Mouse (Mus musculus) C2C12 (cell line): ENCODE data around the gene Usp35. TPM values are rescaled to one million over a fixed set of nuclear protein-coding genes. Genes with fewer than 3 reads are reported as not detected.

Experiments
- H3K27me3 ChIP-seq: one replicate; pipeline ENCODE4 v1.6.1; 2011; ENCODE audit not compliant: control insufficient read depth, insufficient read depth, insufficient read length
- H3K36me3 ChIP-seq: one replicate; pipeline ENCODE4 v1.6.1; 2011; ENCODE audit not compliant: control insufficient read depth, insufficient read depth
- H3K4me3 ChIP-seq: one replicate; pipeline ENCODE4 v1.5.1; 2011; ENCODE audit warnings: mild to moderate bottlenecking, control low read depth; ENCODE audit not compliant: poor library complexity, insufficient read depth, severe bottlenecking
- H3K79me2 ChIP-seq: one replicate; pipeline ENCODE4 v1.6.1; 2011; ENCODE audit not compliant: control insufficient read depth, insufficient read depth
- H3K79me3 ChIP-seq: one replicate; pipeline ENCODE4 v1.6.1; 2011; ENCODE audit warnings: low read depth, control low read depth
- H3ac ChIP-seq: one replicate; pipeline ENCODE3; 2011; ENCODE audit warnings: low read depth; ENCODE audit not compliant: control insufficient read depth, insufficient read length
- CEBPB ChIP-seq: IDR thresholded peaks from one replicate; pipeline ENCODE4 v1.6.1; 2011; ENCODE audit warnings: low read depth, mild to moderate bottlenecking, control low read depth, moderate library complexity
- CTCF ChIP-seq: IDR thresholded peaks from one replicate; pipeline ENCODE4 v1.5.1; 2011; ENCODE audit not compliant: control insufficient read depth, insufficient read depth, insufficient read length
- FOSL1 ChIP-seq: IDR thresholded peaks from one replicate; pipeline ENCODE4 v1.8.0; 2011; ENCODE audit warnings: mild to moderate bottlenecking, low read length; ENCODE audit not compliant: poor library complexity, insufficient read depth, severe bottlenecking
- MAX ChIP-seq: IDR thresholded peaks from one replicate; pipeline ENCODE4 v1.6.1; 2011; ENCODE audit warnings: mild to moderate bottlenecking, control low read depth
- MYOD1 ChIP-seq: IDR thresholded peaks from one replicate; pipeline ENCODE4 v1.6.1; 2011; ENCODE audit warnings: low read depth; ENCODE audit not compliant: control insufficient read depth, insufficient read length
- MYOG ChIP-seq: IDR thresholded peaks from one replicate; pipeline ENCODE4 v1.6.1; 2011; ENCODE audit not compliant: control insufficient read depth, insufficient read length; ENCODE audit errors: extremely low read depth
- USF1 ChIP-seq: IDR thresholded peaks from one replicate; pipeline ENCODE4 v1.6.1; 2011; ENCODE audit warnings: low read depth, mild to moderate bottlenecking, control low read depth, moderate library complexity
- polyA plus RNA-seq: library from polyadenylated mRNA; unstranded; fragments of >200 nt; fragmentation: generic; extraction: Trizol; gene quantifications from one replicate; pipeline ENCODE4 v1.2.1, GENCODE M21; 2012; ENCODE audit warnings: missing spikeins

The Usp35 gene
- polyA plus RNA-seq, 1 experiment: 1.1 TPM

- no peaks in the 10 kb centered on the region for H3K27me3 ChIP-seq
- TF ChIP-seq CEBPB: no peak
- TF ChIP-seq MYOG: no peak
- no peak for TF ChIP-seq MAX
- TF ChIP-seq USF1: no peak
- TF ChIP-seq FOSL1: no peak
- no peak for TF ChIP-seq CTCF
- no peak for TF ChIP-seq MYOD1
- no peak overlapping the region for H3K4me3 ChIP-seq
- H3K79me2 ChIP-seq: no peaks in the 10 kb centered on the region
- no peaks in the 10 kb centered on the region for H3K79me3 ChIP-seq
- no peaks in the 10 kb centered on the region for H3K36me3 ChIP-seq
- H3ac ChIP-seq: no peak overlapping the region
Observed at GRCm38 (mm10) chr7:97345229-97345871, 13.5 kb upstream of the Usp35 start.

DNA sequence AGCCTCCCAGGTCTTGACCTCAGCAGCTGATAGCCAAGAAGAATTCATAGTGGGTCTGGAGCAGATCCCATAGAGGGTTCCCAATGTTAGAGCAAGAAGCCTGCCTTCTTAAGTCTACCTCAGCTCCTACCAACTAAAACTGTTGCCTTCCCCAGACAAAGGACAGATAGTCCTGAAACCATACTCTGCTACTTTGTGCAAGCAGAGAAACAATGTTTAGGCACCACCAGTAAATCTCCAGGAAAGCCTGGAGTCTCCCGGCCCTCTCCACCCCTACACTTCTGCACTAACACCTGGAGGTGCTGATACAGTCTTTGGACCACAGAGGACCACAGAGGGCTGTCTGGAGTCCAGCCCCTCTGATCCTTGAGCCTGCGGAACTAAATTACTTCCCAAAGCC, 12.8 kb upstream of the Usp35 start:
- no peak for TF ChIP-seq MAX
- no peak for TF ChIP-seq CEBPB
- TF ChIP-seq MYOG: no peak
- no peak for TF ChIP-seq CTCF
- TF ChIP-seq USF1: no peak
- TF ChIP-seq MYOD1: no peak
- TF ChIP-seq FOSL1: no peak
- Histone ChIP-seq H3K27me3 (no peaks in the 10 kb centered on the region), H3K79me2 (no peaks in the 10 kb centered on the region), H3K79me3 (no peaks in the 10 kb centered on the region), H3K36me3 (no peaks in the 10 kb centered on the region), H3ac (no peak overlapping the region), H3K4me3 (no peak overlapping the region)

DNA sequence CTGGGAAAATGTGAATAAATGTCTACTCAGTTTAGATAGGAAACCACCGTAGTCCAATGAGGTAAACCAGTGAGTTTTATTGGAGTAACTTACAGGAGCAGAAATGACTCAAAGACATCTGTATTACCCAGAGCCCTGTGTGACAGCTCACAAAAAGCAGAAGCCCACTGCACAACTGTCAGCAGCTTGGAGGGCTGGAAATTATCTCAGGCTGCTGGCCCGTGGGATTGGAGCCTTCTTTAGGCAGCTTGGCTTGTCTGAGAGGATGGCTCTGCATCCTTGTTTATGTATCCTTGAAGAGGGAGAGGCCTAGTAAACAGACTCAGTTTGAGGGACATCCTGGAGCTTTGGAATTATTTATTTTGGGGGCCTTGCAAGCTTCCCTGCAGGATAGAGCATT, 11.1 kb upstream of the Usp35 start:
- TF ChIP-seq MYOG: no peak
- H3K27me3 ChIP-seq: no peaks in the 10 kb centered on the region
- H3K36me3 ChIP-seq: no peaks in the 10 kb centered on the region
- H3K79me2 ChIP-seq: no peaks in the 10 kb centered on the region
- no peak overlapping the region for H3ac ChIP-seq
- H3K79me3 ChIP-seq: no peaks in the 10 kb centered on the region
- no peak overlapping the region for H3K4me3 ChIP-seq

DNA sequence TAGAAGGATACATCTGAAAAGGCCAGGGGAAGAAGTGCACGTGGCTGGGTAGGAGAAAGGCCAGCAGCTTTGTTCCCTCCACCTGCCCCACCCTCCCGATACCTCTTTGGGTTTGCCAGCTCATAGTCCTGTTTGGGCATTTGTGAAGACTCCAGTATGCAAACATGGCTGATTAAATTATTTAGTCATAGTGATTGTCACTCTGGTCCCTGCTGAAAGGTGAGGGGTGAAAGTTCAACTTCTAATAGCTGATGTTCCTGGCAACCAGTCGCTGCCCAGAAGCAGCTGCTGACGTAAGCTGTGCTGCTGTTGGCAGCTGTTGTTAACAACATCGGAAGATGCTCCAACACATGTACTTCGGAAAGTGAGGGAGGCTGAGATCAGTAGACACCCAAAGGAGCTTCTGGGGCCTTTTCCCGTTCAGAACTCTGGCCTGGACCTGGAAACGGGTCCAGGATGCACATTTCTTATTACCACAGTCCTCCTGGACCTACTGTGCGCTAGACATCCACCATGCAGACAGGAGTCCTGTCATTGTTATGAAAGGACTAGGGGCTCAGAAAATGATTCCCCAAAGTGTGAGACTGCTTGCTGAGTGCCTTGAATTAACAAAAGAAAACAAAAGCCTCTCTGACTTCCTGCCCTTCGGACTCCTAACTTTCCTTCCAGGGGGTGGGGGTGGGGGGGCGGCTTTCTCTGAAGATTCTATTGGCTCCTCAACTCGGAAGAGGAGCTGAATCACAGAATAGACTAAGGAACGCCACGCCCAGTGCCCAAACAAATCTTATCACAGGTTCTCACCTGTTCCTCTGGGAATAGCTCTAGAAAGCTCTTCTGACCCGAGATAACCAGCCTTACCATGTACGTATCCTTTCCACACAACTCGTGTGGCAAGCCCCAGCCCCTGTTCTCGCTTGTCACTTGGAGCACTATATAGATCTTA, 9.4 kb upstream of the Usp35 start:
- no peaks in the 10 kb centered on the region for H3K36me3 ChIP-seq
- H3ac ChIP-seq: no peak overlapping the region
- no peaks in the 10 kb centered on the region for H3K79me3 ChIP-seq
- no peak for TF ChIP-seq FOSL1
- no peak for TF ChIP-seq USF1
- no peak for TF ChIP-seq CEBPB
- no peaks in the 10 kb centered on the region for H3K27me3 ChIP-seq
- no peak overlapping the region for H3K4me3 ChIP-seq
- H3K79me2 ChIP-seq: no peaks in the 10 kb centered on the region

- H3K4me3 ChIP-seq: no peak overlapping the region
- no peak for TF ChIP-seq MAX
- TF ChIP-seq USF1: no peak
- TF ChIP-seq CEBPB: no peak
- no peak for TF ChIP-seq MYOD1
- TF ChIP-seq MYOG: no peak
- no peak for TF ChIP-seq CTCF
- TF ChIP-seq FOSL1: no peak
Observed at GRCm38 (mm10) chr7:97339623-97340022, 7.8 kb upstream of the Usp35 start.

GRCm38 (mm10) chr7:97338593-97338992, 6.8 kb upstream of the Usp35 start:
- H3ac ChIP-seq: no peak overlapping the region
- TF ChIP-seq MAX (no peak), MYOD1 (no peak)

More at GRCm38 (mm10) chr7:97339623-97340022, 7.8 kb upstream of the Usp35 start:
- no peaks in the 10 kb centered on the region for H3K79me3 ChIP-seq
- H3ac ChIP-seq: no peak overlapping the region
- no peaks in the 10 kb centered on the region for H3K36me3 ChIP-seq
- H3K27me3 ChIP-seq: no peaks in the 10 kb centered on the region
- no peaks in the 10 kb centered on the region for H3K79me2 ChIP-seq

More at GRCm38 (mm10) chr7:97338593-97338992, 6.8 kb upstream of the Usp35 start:
- H3K79me3 ChIP-seq: no peaks in the 10 kb centered on the region
- no peaks in the 10 kb centered on the region for H3K27me3 ChIP-seq
- no peaks in the 10 kb centered on the region for H3K36me3 ChIP-seq
- no peak overlapping the region for H3K4me3 ChIP-seq
- no peaks in the 10 kb centered on the region for H3K79me2 ChIP-seq
